Mouse (Mus musculus) G1E-ER4 (cell line): ENCODE data around the gene Mettl21a. TPM values are rescaled to one million over a fixed set of nuclear protein-coding genes. Genes with fewer than 3 reads are reported as not detected.

Source experiments
- GATA1 ChIP-seq: IDR thresholded peaks from one replicate; pipeline ENCODE4 v1.8.0; 2012; ENCODE audit warnings: low read length, inconsistent platforms
- polyA plus RNA-seq: library from polyadenylated mRNA; stranded (reverse); fragments of >175 nt; gene quantifications from 2 replicates; pipeline ENCODE4 v1.2.3, GENCODE M21; 2012

Mettl21a gene
- polyA plus RNA-seq, 1 experiment, result 22.5 TPM

DNA sequence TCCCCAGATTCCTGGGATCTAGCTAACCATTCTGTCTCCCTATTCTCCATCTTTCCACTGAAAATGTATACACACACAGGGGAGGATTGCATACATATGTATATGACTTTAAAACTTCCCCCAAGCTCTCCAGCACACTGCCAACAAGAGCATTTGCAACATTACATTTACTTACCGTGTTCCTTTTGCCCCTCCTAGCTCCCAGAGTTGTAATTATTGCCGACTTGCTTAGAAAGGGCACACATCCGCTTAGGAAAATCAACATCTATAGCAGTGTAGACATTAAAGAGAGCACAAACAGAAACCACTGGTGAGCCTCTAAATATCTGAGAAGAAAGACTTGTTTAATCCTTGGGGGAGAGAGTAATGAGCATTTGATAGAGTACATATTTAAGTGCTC, 1.2 kb upstream of the Mettl21a start:
- no peak for TF ChIP-seq GATA1

DNA sequence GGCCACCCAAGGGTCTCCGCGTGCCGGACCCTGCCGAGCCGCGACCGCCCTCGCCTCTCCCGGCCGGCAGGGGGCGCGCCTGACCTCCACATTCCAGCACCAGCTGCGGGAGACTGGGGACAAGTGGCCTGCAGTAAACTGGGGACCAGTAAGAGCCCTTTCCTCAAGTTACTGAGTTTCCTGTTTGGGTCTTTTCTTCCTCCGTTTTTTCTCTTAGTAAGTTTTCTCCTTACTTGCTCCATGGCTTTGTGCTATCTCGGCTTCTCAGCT, 608 bp upstream of the Mettl21a start:
- no peak for TF ChIP-seq GATA1

DNA sequence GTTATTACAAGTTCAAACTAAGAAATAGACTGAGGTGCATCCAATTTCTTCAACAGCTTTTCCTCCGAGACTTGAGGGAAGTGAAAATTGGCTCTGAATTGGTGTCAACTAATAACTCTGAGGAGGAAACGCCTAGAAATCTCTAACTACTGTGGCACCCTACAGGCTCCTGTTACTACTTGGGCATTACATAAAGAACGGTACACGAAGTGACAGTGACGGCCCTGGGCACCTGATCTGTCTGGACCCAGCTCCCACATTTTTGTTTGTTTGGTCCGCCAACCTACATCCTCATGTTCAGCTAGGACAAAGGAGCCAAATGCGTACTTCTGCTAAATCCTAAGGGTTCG, 536 bp downstream of the Mettl21a start:
- TF ChIP-seq GATA1, result no peak

DNA sequence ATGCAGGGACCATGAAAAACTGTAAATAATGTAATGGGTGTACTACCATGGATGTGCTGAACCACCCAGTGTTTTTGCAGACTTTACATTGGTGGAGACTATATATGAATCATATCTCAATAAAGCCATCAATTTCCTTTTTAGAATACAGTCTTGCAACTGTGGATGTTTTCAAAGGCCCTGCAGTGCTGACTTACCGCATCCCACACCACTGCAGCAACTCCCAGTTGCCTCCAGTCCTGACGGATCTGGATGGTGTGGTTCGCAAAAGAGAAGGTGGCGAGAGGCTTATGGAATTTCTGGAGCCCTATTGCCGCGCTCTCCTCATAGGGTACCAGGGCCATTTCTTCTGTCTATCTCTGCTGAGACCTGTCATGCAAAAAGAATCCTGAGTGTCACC, 966 bp downstream of the Mettl21a start:
- TF ChIP-seq GATA1, result no peak

DNA sequence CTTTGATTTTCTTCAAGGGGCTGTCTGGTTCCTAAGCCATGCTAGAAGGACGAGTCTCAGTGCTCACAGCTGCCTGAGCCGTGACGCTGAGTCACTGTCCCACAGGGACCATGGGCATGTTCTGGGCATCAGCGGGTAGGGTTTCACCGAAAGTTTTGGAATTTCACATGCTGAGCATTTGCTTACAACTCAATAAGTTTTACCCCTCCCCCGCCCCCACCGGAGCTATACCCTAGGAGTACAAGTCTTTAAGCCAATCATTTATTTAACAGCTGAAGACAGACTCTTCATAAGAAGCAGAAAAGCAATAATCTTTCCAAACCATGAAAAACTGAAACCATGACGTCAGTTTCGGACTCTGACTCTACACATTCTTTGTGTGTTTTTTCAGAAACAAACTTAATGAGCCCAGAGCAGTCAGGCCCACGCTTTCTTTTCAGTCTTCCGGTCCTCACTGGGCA, 1.5 kb downstream of the Mettl21a start:
- no peak for TF ChIP-seq GATA1

DNA sequence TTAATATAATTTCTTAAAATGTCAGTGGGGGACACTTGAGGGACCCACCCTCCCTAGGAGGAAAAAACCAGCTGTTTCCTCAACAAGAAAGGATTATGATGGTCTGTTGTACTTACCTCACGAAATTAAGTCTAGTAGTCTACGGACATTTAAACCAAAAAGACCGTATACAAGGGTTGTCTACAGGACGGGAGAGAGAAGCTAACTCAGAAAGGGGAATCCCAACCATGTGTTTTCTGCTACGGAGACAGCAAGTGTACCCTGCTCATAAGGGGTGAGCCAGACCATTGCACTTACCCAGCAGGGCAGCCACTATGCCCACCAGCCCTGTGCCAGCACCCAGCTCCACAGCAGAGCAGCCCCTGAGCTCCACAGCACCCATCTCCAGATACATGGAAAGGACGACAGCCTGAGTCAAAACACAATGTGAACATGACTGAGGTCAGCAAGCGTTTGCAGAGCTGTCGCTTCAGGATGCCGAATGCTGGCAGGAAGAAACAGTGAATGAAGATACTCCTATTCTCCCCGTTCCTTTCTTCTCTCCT, 2.2 kb downstream of the Mettl21a start:
- no peak for TF ChIP-seq GATA1

DNA sequence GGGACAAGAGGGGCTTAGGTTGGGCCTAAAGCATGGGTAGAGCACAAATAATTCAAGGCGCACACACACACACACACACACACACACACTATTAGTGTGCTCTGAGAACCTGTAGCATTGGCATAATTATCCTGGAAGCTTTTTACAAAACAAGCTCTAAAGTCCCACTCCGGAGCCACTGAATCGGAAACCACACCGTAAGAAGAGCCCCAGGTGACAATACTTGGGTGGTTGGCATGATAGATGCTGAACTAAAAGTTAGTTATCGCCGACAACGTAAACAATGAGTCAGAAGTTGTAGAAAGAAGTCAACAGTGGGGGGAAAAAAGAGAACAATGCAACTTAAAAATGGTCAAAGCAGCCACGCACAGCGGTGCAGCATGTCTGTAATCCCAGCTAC, 2.7 kb downstream of the Mettl21a start:
- no peak for TF ChIP-seq GATA1

DNA sequence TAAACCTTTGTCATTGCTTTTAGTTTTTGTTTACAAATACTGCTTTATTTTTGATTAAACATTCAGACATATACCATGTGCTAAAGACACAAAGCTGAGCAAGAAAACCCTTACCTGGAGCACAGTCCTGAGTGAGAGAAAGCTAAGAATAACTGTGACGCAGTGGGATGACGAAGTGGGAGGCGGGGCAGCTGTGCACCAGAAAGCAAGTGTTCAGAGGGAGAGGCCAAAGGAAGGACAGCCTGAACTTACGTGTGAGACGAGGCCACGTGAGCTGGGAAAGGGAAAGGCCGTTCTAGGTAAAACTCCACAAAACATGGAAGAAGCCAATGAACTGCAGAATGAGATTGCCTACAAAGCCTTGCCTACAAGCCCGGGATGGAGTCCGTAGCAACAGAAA, 7.1 kb downstream of the Mettl21a start:
- no peak for TF ChIP-seq GATA1

DNA sequence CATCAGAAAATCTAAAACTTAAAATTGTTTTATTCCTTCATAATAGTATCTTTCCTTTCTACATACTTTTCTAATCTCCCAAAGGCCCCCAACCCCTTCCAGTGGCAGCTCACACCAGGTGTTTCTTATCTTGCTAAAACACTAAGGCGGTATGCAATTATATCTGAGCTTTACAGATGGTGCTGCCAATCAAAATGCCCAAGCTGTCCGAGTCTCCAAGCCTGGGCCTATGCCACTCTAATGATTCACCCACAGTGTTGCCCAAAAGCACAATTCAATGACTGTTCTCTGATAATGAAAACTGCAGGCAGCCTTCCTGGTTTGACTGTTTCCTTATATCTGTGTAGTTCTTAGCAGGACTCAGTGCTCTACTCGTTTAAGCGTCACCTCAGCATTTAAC, 7.9 kb downstream of the Mettl21a start:
- no peak for TF ChIP-seq GATA1

DNA sequence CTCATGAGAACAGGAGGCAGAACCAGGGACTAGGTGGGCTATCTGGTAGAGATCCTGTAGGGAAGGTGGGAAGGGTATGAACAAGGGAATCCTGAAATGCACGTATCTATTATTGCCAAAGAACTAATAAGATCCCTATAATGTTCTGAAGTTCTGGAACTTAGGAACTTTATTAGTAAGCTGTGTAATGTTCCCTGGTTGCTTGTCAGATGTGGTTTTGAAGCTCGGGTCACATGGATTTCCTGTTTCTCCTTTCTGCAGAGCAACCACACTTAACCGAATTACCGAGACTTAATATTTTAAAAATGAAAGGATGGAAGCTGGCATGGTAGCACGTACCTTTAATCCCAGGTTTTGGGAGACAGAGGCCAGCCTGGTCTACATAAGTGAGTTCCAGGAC, 13.7 kb downstream of the Mettl21a start:
- no peak for TF ChIP-seq GATA1

DNA sequence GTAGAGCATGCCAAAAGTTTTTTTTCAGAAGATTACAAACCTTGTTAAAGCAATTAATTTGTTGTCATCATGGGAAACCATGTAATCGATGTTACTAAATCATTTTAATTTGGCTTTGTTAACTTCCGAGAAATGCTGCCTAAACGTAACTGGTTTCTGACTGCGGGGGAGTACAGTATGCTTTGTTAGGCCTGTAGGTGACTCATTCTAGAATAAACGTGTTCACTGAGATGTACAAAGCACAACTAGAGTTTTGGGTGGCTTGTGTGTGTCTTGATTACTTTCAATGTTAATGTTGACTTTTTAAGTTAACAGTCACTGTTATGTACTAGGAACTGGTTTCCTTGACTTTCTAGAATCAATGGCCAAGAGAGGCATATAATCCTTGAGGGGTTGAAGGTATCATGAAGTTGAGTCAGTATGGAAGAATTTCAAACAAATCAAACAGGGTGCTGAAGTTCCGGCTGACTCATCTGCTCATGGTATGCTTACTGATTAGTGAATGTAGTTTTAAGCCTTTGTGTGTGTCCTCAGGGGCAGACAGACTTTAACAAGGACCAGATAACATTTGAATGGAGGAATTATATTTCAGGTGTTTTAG, 15.7 kb downstream of the Mettl21a start:
- no peak for TF ChIP-seq GATA1

DNA sequence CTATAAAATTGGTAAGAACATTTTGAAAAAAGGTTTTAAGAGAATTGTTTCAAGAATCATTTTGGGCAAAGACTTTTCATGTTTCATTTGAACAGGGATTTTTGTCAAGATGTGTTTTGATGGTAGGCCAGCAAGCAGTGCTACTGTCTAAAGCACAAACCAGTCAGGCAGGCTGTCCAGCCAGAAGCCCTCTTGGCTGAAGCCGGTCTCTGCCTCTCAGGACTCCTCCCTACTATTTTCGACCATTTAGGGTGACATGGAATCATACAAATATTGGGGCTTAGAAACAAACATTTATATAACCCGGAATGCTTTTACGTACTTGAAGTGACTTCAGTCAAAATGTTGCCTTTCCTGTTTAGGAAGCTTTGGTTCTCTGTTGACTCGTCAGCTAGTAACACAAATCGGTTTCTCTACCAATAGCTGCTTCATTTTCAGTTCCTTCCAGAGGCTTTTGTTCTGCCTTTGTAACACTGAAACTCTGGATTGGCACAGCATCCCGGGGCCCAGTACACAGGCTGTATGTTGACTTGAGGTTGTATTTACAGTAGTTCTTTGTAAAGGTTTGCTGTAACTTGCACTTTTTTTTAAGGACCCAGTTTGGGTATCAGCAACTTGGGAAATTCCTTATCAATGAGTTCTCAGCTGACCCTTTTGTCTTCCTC, 16.5 kb downstream of the Mettl21a start:
- TF ChIP-seq GATA1, result no peak

DNA sequence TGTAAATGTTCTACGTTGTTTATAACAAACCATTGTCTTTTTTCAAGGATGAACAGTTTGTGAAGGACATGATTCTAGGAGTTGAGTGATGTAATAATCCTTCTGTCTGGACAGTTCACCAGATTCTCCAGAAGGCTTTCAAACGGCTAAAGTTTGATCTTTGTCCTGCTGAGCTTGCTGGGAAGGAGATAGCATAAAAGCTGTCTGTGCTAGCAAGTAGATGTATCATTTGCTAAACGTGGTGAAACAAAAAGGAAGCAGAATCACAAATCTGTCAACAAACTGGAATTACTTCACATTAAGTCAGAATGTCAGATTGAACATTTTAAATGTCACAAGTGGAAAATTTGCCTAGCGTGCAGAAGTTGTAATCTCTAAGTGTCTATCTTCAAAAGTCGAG, 18.1 kb downstream of the Mettl21a start:
- no peak for TF ChIP-seq GATA1

DNA sequence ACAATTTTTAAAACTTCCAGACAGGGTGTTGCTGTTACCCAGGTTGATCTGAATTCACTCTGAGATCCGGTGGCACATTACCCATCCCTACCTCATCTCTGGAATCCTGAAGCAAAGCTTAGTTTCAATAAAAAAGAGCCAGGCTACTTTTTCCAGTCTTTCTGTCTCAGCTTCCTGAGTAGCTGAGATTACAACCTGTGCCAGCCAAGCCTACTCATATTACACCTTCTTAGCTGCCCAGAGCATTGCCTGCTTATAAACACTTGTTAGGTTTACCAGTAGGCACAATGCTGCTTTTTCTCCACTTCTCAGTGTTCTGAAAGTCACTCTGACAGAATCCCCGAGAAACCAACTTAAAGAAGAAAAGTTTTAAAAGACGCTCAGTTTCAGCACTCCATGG, 38.2 kb downstream of the Mettl21a start:
- no peak for TF ChIP-seq GATA1

DNA sequence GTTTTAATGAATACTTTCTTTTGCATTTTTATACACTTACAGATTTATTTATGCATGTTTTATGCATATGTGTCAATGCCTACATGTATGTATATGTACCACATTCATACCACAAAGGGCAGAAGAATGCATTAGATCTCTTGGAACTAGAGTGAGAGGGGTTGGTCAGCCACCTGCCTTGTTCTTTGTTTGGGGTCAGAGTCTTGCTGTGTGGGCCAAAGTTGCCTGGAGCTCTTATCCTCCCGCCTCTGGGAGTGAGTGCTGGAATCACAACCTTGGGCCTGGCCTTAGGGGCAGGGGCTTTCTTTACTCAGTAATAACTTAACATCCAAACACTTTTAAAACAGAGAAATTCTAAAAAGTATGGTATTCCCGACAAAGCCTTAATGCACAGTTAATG, 40.3 kb downstream of the Mettl21a start:
- no peak for TF ChIP-seq GATA1

DNA sequence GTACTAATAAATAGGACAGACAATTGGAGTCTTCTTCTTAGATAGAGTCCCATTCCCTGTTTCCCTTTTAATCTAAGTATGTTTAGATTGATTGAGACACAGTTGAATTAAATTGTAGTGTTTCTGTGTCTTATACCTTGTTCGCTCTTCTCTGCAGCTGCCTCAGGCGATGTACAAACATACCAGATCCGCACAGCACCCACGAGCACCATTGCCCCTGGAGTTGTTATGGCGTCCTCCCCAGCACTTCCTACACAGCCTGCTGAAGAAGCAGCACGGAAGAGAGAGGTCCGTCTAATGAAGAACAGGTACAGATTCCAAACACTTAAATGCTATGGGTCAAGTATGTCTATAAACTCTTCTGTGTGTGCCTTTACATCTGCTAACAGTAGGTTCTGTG, 41.0 kb downstream of the Mettl21a start:
- TF ChIP-seq GATA1, result no peak

DNA sequence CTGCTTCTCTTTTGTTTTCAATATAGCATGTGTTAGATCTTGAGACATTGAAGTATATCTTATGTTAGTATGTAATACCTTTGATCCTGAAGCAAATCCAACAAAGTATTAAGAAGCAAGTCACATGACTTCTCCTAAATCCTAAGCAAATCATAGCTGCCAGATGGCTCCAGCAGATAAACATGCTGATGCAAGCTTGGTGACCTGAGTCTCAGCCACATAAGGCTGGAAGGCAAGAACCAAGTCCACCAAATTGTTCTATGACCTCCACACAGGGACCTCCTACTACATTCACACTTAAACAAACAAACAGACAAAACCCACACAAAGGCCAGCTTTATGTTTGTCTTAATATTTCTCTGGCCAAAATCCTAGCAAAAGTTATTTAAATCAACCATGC, 48.8 kb downstream of the Mettl21a start:
- no peak for TF ChIP-seq GATA1

DNA sequence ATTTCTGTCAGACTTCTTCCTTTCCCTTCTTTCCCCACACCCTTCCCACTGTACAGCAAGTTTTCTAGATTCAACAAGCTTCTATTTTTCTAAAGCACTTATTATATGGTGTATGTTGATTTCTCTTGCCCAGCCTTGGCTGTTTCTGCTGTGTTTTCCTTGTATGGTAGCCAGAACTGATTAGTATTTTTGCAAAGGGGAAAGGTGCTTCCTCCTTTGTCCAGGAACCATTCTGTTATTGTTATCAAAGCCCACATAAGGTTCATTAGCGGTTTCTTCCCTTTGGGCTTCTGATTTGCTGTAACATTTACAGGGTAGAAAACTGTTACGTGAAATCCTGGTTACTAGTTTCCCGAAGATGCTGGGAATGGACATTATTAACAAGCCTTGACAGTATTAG, 56.9 kb downstream of the Mettl21a start:
- TF ChIP-seq GATA1, result no peak

Other genes starting within 250 kb of the Mettl21a start
- gene Creb1, start 84.6 kb downstream of the Mettl21a start, polyA plus RNA-seq, result 15.5 and 21.2 TPM in 2 replicates
- gene Ccnyl1, start 73.2 kb upstream of the Mettl21a start, polyA plus RNA-seq, result 47.6 and 81.3 TPM in 2 replicates
- 10.2 and 13.7 TPM in 2 replicates for gene Fzd5, start 120.5 kb upstream of the Mettl21a start, polyA plus RNA-seq